Comparison of ENCODE assay signal across 8 mouse cellular contexts in the genomic region with DNA sequence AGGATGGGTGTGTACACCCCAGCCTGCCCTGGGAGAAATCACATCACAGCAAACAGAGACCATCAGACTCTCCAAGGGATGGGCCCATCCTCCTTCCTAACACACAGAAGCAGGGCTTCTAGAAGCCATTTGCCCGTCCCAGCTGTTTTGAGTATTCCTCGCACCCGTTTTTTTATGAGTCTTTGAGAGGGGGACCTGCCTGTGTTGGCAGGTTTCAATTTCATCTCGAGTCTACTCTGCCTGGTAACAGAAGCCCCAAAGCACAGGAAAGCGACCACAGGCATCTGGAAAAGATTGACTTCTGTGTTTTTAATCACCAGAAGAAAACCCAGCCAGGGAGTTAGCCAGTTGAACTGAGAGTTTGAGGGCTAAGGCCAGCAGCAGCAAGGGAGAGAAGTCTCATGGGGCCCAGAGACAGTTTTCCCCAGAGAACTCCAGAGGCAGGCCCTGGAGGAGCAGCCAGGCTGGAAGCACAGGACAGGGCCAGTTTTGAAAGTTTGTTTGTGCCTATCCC. TPM values are rescaled to one million over a fixed set of nuclear protein-coding genes. Genes with fewer than 3 reads are reported as not detected.
DNase-seq lines count a peak whose midpoint lies in the region; ATAC-seq and TF ChIP-seq lines count a peak whose summit lies in the region.

No protein-coding gene starts in this region.

- peak overlapping the region; percentile 48; the same call in 1 of the 2 replicates for H3K27ac ChIP-seq in kidney, postnatal 0 days
- H3K27ac ChIP-seq in embryonic facial prominence, embryonic 11.5 days (replicated peaks; ENCODE audit: low read depth, low read length): peak overlapping the region; percentile 92
- peak overlapping the region; percentile 68 for H3K27ac ChIP-seq in hindbrain, embryonic 13.5 days
- H3K27ac ChIP-seq in neural tube, embryonic 11.5 days (ENCODE audit: low read depth, low read length): peak overlapping the region; percentile 77

- TF ChIP-seq CTCF in kidney, postnatal 0 days (IDR thresholded peaks at IDR 0.05; ENCODE audit: low read depth): no peak

- no peaks in the 10 kb centered on the region for H3K36me3 ChIP-seq in kidney, postnatal 0 days (ENCODE audit: insufficient read depth, low read length)
- H3K36me3 ChIP-seq in embryonic facial prominence, embryonic 11.5 days (replicated peaks; ENCODE audit: control insufficient read depth, insufficient read depth, low read depth, low read length): no peaks in the 10 kb centered on the region
- no peaks in the 10 kb centered on the region for H3K36me3 ChIP-seq in hindbrain, embryonic 13.5 days
- no peaks in the 10 kb centered on the region for H3K36me3 ChIP-seq in neural tube, embryonic 11.5 days (ENCODE audit: control insufficient read depth, insufficient read depth, low read length)

- no peak for ATAC-seq in kidney, postnatal 0 days (replicated peaks; ENCODE audit: low FRiP score, low read depth)
- ATAC-seq in embryonic facial prominence, embryonic 11.5 days (replicated peaks; ENCODE audit: insufficient number of reproducible peaks, low FRiP score, low TSS enrichment, low read depth): peak; percentile 60
- ATAC-seq in hindbrain, embryonic 13.5 days (ENCODE audit: low FRiP score): no peak
- no peak for ATAC-seq in neural tube, embryonic 11.5 days (ENCODE audit: insufficient read depth, low FRiP score, low TSS enrichment)

- H3K4me1 ChIP-seq in kidney, postnatal 0 days (replicated peaks; ENCODE audit: insufficient read depth, low read length): peaks cover 8% of the 10 kb centered on the region; the same call in 1 of the 2 replicates
- peaks cover 13% of the 10 kb centered on the region for H3K4me1 ChIP-seq in embryonic facial prominence, embryonic 11.5 days (ENCODE audit: control insufficient read depth, insufficient read depth, low read length)
- H3K4me1 ChIP-seq in hindbrain, embryonic 13.5 days (replicated peaks): peaks cover 42% of the 10 kb centered on the region
- H3K4me1 ChIP-seq in neural tube, embryonic 11.5 days (ENCODE audit: control insufficient read depth, insufficient read depth, low read length): peaks cover 17% of the 10 kb centered on the region

- 18% methylated on average over 5 of the region's 5 CpGs for WGBS in kidney, postnatal 0 days
- WGBS in embryonic facial prominence, embryonic 11.5 days: 14% methylated on average over 5 of the region's 5 CpGs
- 43% methylated on average over 5 of the region's 5 CpGs for WGBS in hindbrain, embryonic 13.5 days
- 33% methylated on average over 5 of the region's 5 CpGs for WGBS in neural tube, embryonic 11.5 days

- H3K9me3 ChIP-seq in kidney, postnatal 0 days (replicated peaks; ENCODE audit: low read length): no peaks in the 10 kb centered on the region
- no peaks in the 10 kb centered on the region; the same call in 1 of the 2 replicates for H3K9me3 ChIP-seq in embryonic facial prominence, embryonic 11.5 days (replicated peaks; ENCODE audit: control insufficient read depth, low read length)
- H3K9me3 ChIP-seq in hindbrain, embryonic 13.5 days: no peaks in the 10 kb centered on the region
- H3K9me3 ChIP-seq in neural tube, embryonic 11.5 days (ENCODE audit: control insufficient read depth, low read length): no peaks in the 10 kb centered on the region

- H3K9ac ChIP-seq in kidney, postnatal 0 days (ENCODE audit: low read depth, low read length): no peak overlapping the region
- peak overlapping the region; percentile 13; the same call in 1 of the 2 replicates for H3K9ac ChIP-seq in embryonic facial prominence, embryonic 11.5 days (replicated peaks; ENCODE audit: low read length)
- peak overlapping the region; percentile 43 for H3K9ac ChIP-seq in hindbrain, embryonic 13.5 days
- 0 out of 2 replicates have a peak overlapping the region, but pooled peaks have one; percentile 3 for H3K9ac ChIP-seq in neural tube, embryonic 11.5 days (ENCODE audit: low read length)

- no peaks in the 10 kb centered on the region for H3K27me3 ChIP-seq in kidney, postnatal 0 days (ENCODE audit: insufficient read depth, low read length)
- H3K27me3 ChIP-seq in embryonic facial prominence, embryonic 11.5 days (ENCODE audit: control insufficient read depth, insufficient read depth, low read length): no peaks in the 10 kb centered on the region
- H3K27me3 ChIP-seq in hindbrain, embryonic 13.5 days: peaks cover 32% of the 10 kb centered on the region
- H3K27me3 ChIP-seq in neural tube, embryonic 11.5 days (ENCODE audit: control insufficient read depth, insufficient read depth, low read length): no peaks in the 10 kb centered on the region

- H3K4me3 ChIP-seq in kidney, postnatal 0 days (replicated peaks; ENCODE audit: low read depth, low read length): no peak overlapping the region
- H3K4me3 ChIP-seq in embryonic facial prominence, embryonic 11.5 days (ENCODE audit: low read depth, low read length): no peak overlapping the region
- no peak overlapping the region for H3K4me3 ChIP-seq in hindbrain, embryonic 13.5 days
- H3K4me3 ChIP-seq in neural tube, embryonic 11.5 days (ENCODE audit: low read depth, low read length): no peak overlapping the region

- no peak overlapping the region for H3K4me2 ChIP-seq in kidney, postnatal 0 days (ENCODE audit: low read length)
- peak overlapping the region; percentile 3; the same call in 1 of the 2 replicates for H3K4me2 ChIP-seq in embryonic facial prominence, embryonic 11.5 days (ENCODE audit: low read depth, low read length)
- no peak overlapping the region for H3K4me2 ChIP-seq in hindbrain, embryonic 13.5 days
- H3K4me2 ChIP-seq in neural tube, embryonic 11.5 days (ENCODE audit: low read depth): no peak overlapping the region

- peak; percentile 54 for DNase-seq in kidney, postnatal 0 days (ENCODE audit: low spot score)
- DNase-seq in kidney, postnatal 4 days: no peak
- DNase-seq in embryonic facial prominence, embryonic 11.5 days (ENCODE audit: low spot score): peak; percentile 96
- DNase-seq in neural tube, embryonic 11.5 days (ENCODE audit: low spot score): no peak
- DNase-seq in layer of hippocampus, adult 18-20 months (ENCODE audit: low spot score in 2 of 2): no peak
- no peak for DNase-seq in thymus, postnatal 0 days (ENCODE audit: low spot score)
- no peak for DNase-seq in retina, postnatal 1 day

RNA-seq across cellular contexts. Expression of a gene that starts 24.7 kb away (rescaled TPM):
- 43.6 and 45.1 TPM in 2 replicates for polyA plus RNA-seq in kidney, postnatal 0 days (2015; fragmentation: Nextera tagmentation; extraction: Ambion mirVana)
- 166 and 168 TPM in 2 replicates for polyA plus RNA-seq in embryonic facial prominence, embryonic 11.5 days (2014; fragmentation: Nextera tagmentation; extraction: Ambion mirVana)
- 88.6 and 113 TPM in 2 replicates for polyA plus RNA-seq in hindbrain, embryonic 13.5 days (2015; fragmentation: Nextera tagmentation; extraction: Ambion mirVana)
- polyA plus RNA-seq in neural tube, embryonic 11.5 days (2014; fragmentation: Nextera tagmentation; extraction: Ambion mirVana): 156 and 161 TPM in 2 replicates
- 100 to 1,000 TPM in 1 of 2 experiments, 10 to 100 TPM in 1; 98.6 to 111 TPM for total RNA-seq in layer of hippocampus, adult 18-20 months (2021)
- polyA plus RNA-seq in thymus, postnatal 0 days (2015; fragmentation: Nextera tagmentation; extraction: Ambion mirVana): 9.4 and 12.6 TPM in 2 replicates

Comparison
In these comparisons a context has a peak if more than half of its experiments do, and no peak if none do; other contexts are left out.
1. DNase-seq: peak in kidney, postnatal 0 days (single experiment) and embryonic facial prominence, embryonic 11.5 days (single experiment); none in kidney, postnatal 4 days (0 of 2), neural tube, embryonic 11.5 days (single experiment), layer of hippocampus, adult 18-20 months (0 of 2), thymus, postnatal 0 days (single experiment) and retina, postnatal 1 day (single experiment).
2. Peak in every context shown above with its lines, with median percentiles within 50 percentile points of each other: H3K27ac ChIP-seq.